Mouse (Mus musculus): ENCODE measurements around the gene Kdm4a. TPM values are rescaled to one million over a fixed set of nuclear protein-coding genes. Genes with fewer than 3 reads are reported as not detected.

The Kdm4a gene
- polyA plus RNA-seq, 1 experiment from 2014 or later = 20.3 TPM

GRCm38 (mm10) chr4:118089939-118090338 is 89.9 kb downstream of the Kdm4a start:
- DNase-seq (ENCODE audit: low spot score) = peak; percentile 73
- peak; percentile 53; the same call in 1 of the 2 replicates for ATAC-seq
- H3K27ac ChIP-seq (ENCODE audit: low read length) = no peak overlapping the region
- no peak overlapping the region for H3K4me3 ChIP-seq (ENCODE audit: low read depth, low read length)
- TF ChIP-seq CTCF (IDR thresholded peaks at IDR 0.05) (peak; percentile 84), EP300 (IDR thresholded peaks at IDR 0.05) (no peak)
- WGBS = 46% methylated on average over 9 of the region's 9 CpGs
- no peaks in the 10 kb centered on the region for H3K27me3 ChIP-seq (replicated peaks; ENCODE audit: insufficient read depth, low read length)
- H3K36me3 ChIP-seq (ENCODE audit: insufficient read depth, low read length) = no peaks in the 10 kb centered on the region
- no peaks in the 10 kb centered on the region for H3K9me3 ChIP-seq (ENCODE audit: low read length)
- H3K9ac ChIP-seq (replicated peaks; ENCODE audit: low read depth) = no peak overlapping the region
- H3K4me1 ChIP-seq (ENCODE audit: insufficient read depth, low read depth, low read length) = no peaks in the 10 kb centered on the region
- H3K4me2 ChIP-seq (replicated peaks; ENCODE audit: low read depth, low read length) = no peak overlapping the region

GRCm38 (mm10) chr4:118088771-118089170 is 91.1 kb downstream of the Kdm4a start:
- Histone ChIP-seq H3K9me3 (ENCODE audit: low read length) (no peaks in the 10 kb centered on the region), H3K4me1 (ENCODE audit: insufficient read depth, low read depth, low read length) (no peaks in the 10 kb centered on the region), H3K27me3 (replicated peaks; ENCODE audit: insufficient read depth, low read length) (no peaks in the 10 kb centered on the region), H3K36me3 (ENCODE audit: insufficient read depth, low read length) (no peaks in the 10 kb centered on the region), H3K4me2 (replicated peaks; ENCODE audit: low read depth, low read length) (no peak overlapping the region), H3K4me3 (ENCODE audit: low read depth, low read length) (no peak overlapping the region), H3K27ac (ENCODE audit: low read length) (no peak overlapping the region), H3K9ac (replicated peaks; ENCODE audit: low read depth) (no peak overlapping the region)
- DNase-seq (ENCODE audit: low spot score) = no peak
- 61% methylated on average over 2 of the region's 2 CpGs for WGBS
- no peak for TF ChIP-seq CTCF (IDR thresholded peaks at IDR 0.05)
- TF ChIP-seq EP300 (IDR thresholded peaks at IDR 0.05) = no peak
- no peak for ATAC-seq

Small RNAs within 50 kb of the gene (microRNA-seq; reads per million reads assigned to microRNA genes)
- gene Mir7226 = 1.5 reads per million

Other genes starting within 250 kb of the Kdm4a start
- gene St3gal3, start 45.1 kb downstream of the Kdm4a start, polyA plus RNA-seq (2015; fragmentation: Nextera tagmentation; extraction: Ambion mirVana) = 4.0 and 4.5 TPM in 2 replicates
- 65.1 and 85.0 TPM in 2 replicates for gene Ptprf, start 111.4 kb upstream of the Kdm4a start, polyA plus RNA-seq (2015; fragmentation: Nextera tagmentation; extraction: Ambion mirVana)
- gene Szt2, start 229.2 kb upstream of the Kdm4a start, polyA plus RNA-seq (2015; fragmentation: Nextera tagmentation; extraction: Ambion mirVana) = 6.1 TPM in 2 replicates
- 90.5 and 95.8 TPM in 2 replicates for gene Med8, start 229.3 kb upstream of the Kdm4a start, polyA plus RNA-seq (2015; fragmentation: Nextera tagmentation; extraction: Ambion mirVana)
- 351 and 356 TPM in 2 replicates for gene Elovl1, start 248.1 kb upstream of the Kdm4a start, polyA plus RNA-seq (2015; fragmentation: Nextera tagmentation; extraction: Ambion mirVana)